Mouse (Mus musculus) CD8-positive naive resting alpha-beta T cell, adult 57 days (primary cell): ENCODE measurements around the gene 4930432M17Rik. TPM values are rescaled to one million over a fixed set of nuclear protein-coding genes. Genes with fewer than 3 reads are reported as not detected.

Source experiments
- total RNA-seq: library from RNA; stranded (reverse); gene quantifications from one replicate; pipeline ENCODE4 v1.2.4, GENCODE M21; 2023

4930432M17Rik gene
- total RNA-seq: not detected

DNA sequence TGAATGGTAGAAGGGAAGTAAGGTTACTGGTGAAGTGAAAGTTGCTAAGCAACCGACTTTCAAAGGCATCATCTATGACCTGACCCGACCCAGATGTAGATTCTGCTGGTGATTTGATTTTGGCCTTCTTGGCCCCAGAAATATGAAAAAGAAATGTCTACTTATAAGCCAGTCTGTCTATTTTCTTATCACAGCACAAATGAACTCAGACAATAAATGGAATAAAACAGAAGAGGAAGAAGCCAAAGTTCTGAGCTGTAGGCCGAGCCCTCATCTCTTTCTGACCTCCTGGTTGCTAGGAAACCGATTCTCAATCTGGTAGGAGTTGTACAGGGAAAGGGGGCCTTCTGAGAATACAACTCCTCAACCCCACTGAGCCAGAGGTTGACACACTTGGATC is at the start of gene 4930432M17Rik:
Gene 4930432M17Rik, plus strand, starts transcription at position 301 of the 400 bp plus-strand sequence.

DNA sequence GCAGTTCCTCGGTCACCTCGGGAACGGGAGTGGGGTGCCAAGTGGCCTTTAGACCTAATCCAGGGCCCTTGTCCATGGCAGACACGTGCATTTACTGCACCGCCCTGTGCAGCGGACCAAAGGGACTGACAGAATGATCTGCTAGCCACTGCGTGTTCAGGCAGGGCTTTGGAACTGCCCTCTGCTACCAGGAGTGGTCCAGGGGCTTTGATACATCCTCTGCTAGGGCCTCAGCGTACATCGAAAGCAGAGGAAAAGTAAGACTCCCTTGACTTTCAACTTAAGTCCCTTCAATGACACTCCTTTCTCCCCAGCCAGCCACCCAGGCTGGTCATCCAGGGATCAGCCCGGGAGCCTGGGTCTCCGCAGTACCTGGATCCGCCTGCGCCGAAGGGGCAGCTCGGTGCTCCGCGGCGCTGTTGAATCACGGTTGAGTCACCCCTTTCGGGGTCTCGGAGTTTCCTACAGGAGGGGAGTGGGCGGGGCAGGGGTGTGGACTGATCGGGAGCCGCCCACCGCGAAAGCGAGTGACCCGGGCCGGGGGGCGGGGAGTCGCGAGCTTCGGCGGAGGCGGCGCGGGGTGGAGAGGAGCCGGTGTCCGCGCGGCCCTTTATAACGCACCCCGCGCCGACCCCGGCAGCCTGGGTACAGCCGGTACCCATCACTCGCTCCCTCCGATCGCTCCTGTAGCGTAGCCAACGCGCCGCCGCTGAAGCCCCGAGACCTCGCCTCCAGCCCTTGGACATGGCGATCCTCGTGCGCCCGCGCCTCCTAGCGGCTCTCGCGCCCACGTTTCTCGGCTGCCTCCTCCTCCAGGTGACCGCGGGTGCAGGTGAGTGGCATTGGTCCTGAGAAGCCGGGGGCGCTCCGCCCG is 52.6 kb downstream of the 4930432M17Rik start, which contains the start of gene F3:
Gene F3, plus strand, starts transcription at position 567 of the 874 bp plus-strand sequence.

Other genes with a start within 250 kb of the 4930432M17Rik start
- gene Cnn3, start 244.3 kb upstream of the 4930432M17Rik start, total RNA-seq: 20.2 TPM
- gene Slc44a3, start 138.4 kb upstream of the 4930432M17Rik start, total RNA-seq: not detected
- not detected for gene F3, start 52.8 kb downstream of the 4930432M17Rik start, total RNA-seq
- 19.0 TPM for gene Abcd3, start 144.5 kb downstream of the 4930432M17Rik start, total RNA-seq